ENCODE assay signal across 29 mouse cellular contexts in genomic region chr9:111033717-111034116, GRCm38 (mm10). TPM values are rescaled to one million over a fixed set of nuclear protein-coding genes. Genes with fewer than 3 reads are reported as not detected.
A peak's percentile ranks its signal among the peaks of the same experiment; 100 is the strongest.
DNase-seq lines count a peak whose midpoint lies in the region; ATAC-seq lines count a peak whose summit lies in the region.
"Had no signal": no experiment of that assay in that cellular context is flagged by ENCODE, and none has a peak within 500 bp of the region (broad histone marks: within the 10 kb centered on the region; RNA-seq: fewer than 3 reads in every experiment).

No protein-coding gene starts in this region.

- H3K79me2 ChIP-seq in macrophage (ENCODE audit: inconsistent target): no peaks in the 10 kb centered on the region

- H3K27ac ChIP-seq in macrophage: peak overlapping the region; percentile 40; the same call in 1 of the 2 replicates
- no peak overlapping the region for H3K27ac ChIP-seq in midbrain, embryonic 14.5 days (replicated peaks; ENCODE audit: low read depth, low read length)
- no peak overlapping the region for H3K27ac ChIP-seq in midbrain, embryonic 16.5 days (ENCODE audit: low read length)
- H3K27ac ChIP-seq: embryonic facial prominence, embryonic 13.5 days; embryonic facial prominence, embryonic 15.5 days; forebrain, embryonic 13.5 days; forebrain, embryonic 15.5 days had no signal

- H3K4me2 ChIP-seq in midbrain, embryonic 14.5 days (ENCODE audit: low read length): no peak overlapping the region
- no peak overlapping the region for H3K4me2 ChIP-seq in midbrain, embryonic 16.5 days (ENCODE audit: low read length)
- H3K4me2 ChIP-seq: embryonic facial prominence, embryonic 13.5 days; embryonic facial prominence, embryonic 15.5 days; forebrain, embryonic 13.5 days; forebrain, embryonic 15.5 days had no signal

- H3K36me3 ChIP-seq in macrophage (ENCODE audit: inconsistent target): no peaks in the 10 kb centered on the region
- no peaks in the 10 kb centered on the region for H3K36me3 ChIP-seq in midbrain, embryonic 14.5 days (ENCODE audit: control insufficient read depth, insufficient read depth, low read length)
- H3K36me3 ChIP-seq in midbrain, embryonic 16.5 days (ENCODE audit: control insufficient read depth, insufficient read depth, low read length): no peaks in the 10 kb centered on the region
- H3K36me3 ChIP-seq: embryonic facial prominence, embryonic 13.5 days; embryonic facial prominence, embryonic 15.5 days; forebrain, embryonic 15.5 days; G1E had no signal

- ATAC-seq in common myeloid progenitor, adult 5-6 weeks (replicated peaks; ENCODE audit: low read depth, poor library complexity, severe bottlenecking): peak; percentile 54; the same call in 1 of the 2 replicates
- ATAC-seq in megakaryocyte progenitor cell, adult 5-6 weeks (replicated peaks; ENCODE audit: poor library complexity): peak; percentile 77
- ATAC-seq in midbrain, embryonic 14.5 days (ENCODE audit: low FRiP score, low TSS enrichment): no peak
- no peak for ATAC-seq in midbrain, embryonic 16.5 days
- ATAC-seq: activated CD4-positive, CD25-positive, alpha-beta regulatory T cell, adult 4 months; CD4-positive, CD25-positive, alpha-beta regulatory T cell, adult 4 months; forebrain, embryonic 13.5 days; forebrain, embryonic 15.5 days; forebrain, postnatal 0 days; Patski had no signal

- no peaks in the 10 kb centered on the region for H3K27me3 ChIP-seq in midbrain, embryonic 14.5 days (ENCODE audit: control insufficient read depth, insufficient read depth, low read length)
- no peaks in the 10 kb centered on the region for H3K27me3 ChIP-seq in midbrain, embryonic 16.5 days (ENCODE audit: control insufficient read depth, insufficient read depth, low read depth, low read length)
- H3K27me3 ChIP-seq: CH12.LX; embryonic facial prominence, embryonic 13.5 days; embryonic facial prominence, embryonic 15.5 days; forebrain, embryonic 13.5 days; forebrain, embryonic 15.5 days; Patski had no signal

- H3K9me3 ChIP-seq in midbrain, embryonic 14.5 days (ENCODE audit: control insufficient read depth, low read length): no peaks in the 10 kb centered on the region
- H3K9me3 ChIP-seq in midbrain, embryonic 16.5 days (replicated peaks; ENCODE audit: control insufficient read depth, low read length, poor library complexity, severe bottlenecking): no peaks in the 10 kb centered on the region
- H3K9me3 ChIP-seq: embryonic facial prominence, embryonic 13.5 days; embryonic facial prominence, embryonic 15.5 days; forebrain, embryonic 13.5 days; forebrain, embryonic 15.5 days; G1E had no signal

- no peak for DNase-seq in ovary, adult 18-20 months (ENCODE audit: low spot score)
- DNase-seq in midbrain, embryonic 14.5 days: no peak
- DNase-seq in spleen, postnatal 36 days (ENCODE audit: low spot score in 2 of 2): no peak
- DNase-seq: adrenal gland, adult 8-10 months; adrenal gland, postnatal 14 days; adrenal gland, postnatal 36 days; B cell, adult 2 months; cerebellum, adult 11-12 months; cerebellum, adult 2 months; cerebellum, adult 9-10 months; cerebellum, postnatal 10 days; cerebellum, postnatal 25 days; embryo, embryonic 11 days; forebrain, postnatal 0 days had no signal

- no peak overlapping the region for H3K4me3 ChIP-seq in macrophage (ENCODE audit: inconsistent target)
- no peak overlapping the region for H3K4me3 ChIP-seq in midbrain, embryonic 14.5 days (replicated peaks; ENCODE audit: low read depth, low read length)
- H3K4me3 ChIP-seq in midbrain, embryonic 16.5 days (ENCODE audit: low read depth, low read length): no peak overlapping the region
- H3K4me3 ChIP-seq: embryonic facial prominence, embryonic 13.5 days; embryonic facial prominence, embryonic 15.5 days; erythroblast, embryonic 14.5 days; forebrain, embryonic 13.5 days; forebrain, embryonic 15.5 days had no signal

- 25% methylated on average over 4 of the region's 4 CpGs for WGBS in macrophage (ENCODE audit: missing documents)
- whole genome bisulfite sequencing in midbrain, embryonic 14.5 days: 90% methylated on average over 4 of the region's 4 CpGs
- WGBS in midbrain, embryonic 16.5 days: 89% methylated on average over 4 of the region's 4 CpGs

- H3K4me1 ChIP-seq in midbrain, embryonic 14.5 days (ENCODE audit: control insufficient read depth, insufficient read depth, low read length): no peaks in the 10 kb centered on the region
- H3K4me1 ChIP-seq in midbrain, embryonic 16.5 days (ENCODE audit: control insufficient read depth, insufficient read depth, low read length): no peaks in the 10 kb centered on the region
- H3K4me1 ChIP-seq: embryonic facial prominence, embryonic 13.5 days; embryonic facial prominence, embryonic 15.5 days; forebrain, embryonic 13.5 days; forebrain, embryonic 15.5 days had no signal

- no peak overlapping the region for H3K9ac ChIP-seq in midbrain, embryonic 14.5 days (replicated peaks; ENCODE audit: low read length)
- no peak overlapping the region for H3K9ac ChIP-seq in midbrain, embryonic 16.5 days (ENCODE audit: low read depth, low read length)
- H3K9ac ChIP-seq: embryonic facial prominence, embryonic 13.5 days; embryonic facial prominence, embryonic 15.5 days; forebrain, embryonic 13.5 days; forebrain, embryonic 15.5 days; forebrain, postnatal 0 days had no signal

RNA-seq across cellular contexts. Expression of gene Ltf, which starts 14.6 kb away (rescaled TPM):
- 52.3 and 80.1 TPM in 2 replicates for total RNA-seq in common myeloid progenitor, adult 5-6 weeks (2017)
- total RNA-seq in macrophage (2018; cell fraction: chromatin; rRNA removed): 1 to 10 TPM in 3 of 26 experiments, under 1 TPM in 2, not detected in 21; 0.55 to 4.6 (median 1.3) TPM
- total RNA-seq in macrophage (2018; cell fraction: cytosol; rRNA removed): 1 to 10 TPM in 13 of 26 experiments, under 1 TPM in 12, not detected in 1; 0.11 to 7.7 (median 1.1) TPM
- 10 to 100 TPM in 1 of 26 experiments, 1 to 10 TPM in 19, under 1 TPM in 4, not detected in 2; 0.24 to 10.7 (median 2.4) TPM for total RNA-seq in macrophage (2018; cell fraction: nucleus; rRNA removed)
- polyA plus RNA-seq in macrophage (2018): 1.6 to 15.3 TPM (median 4.9 TPM) in 3 replicates
- 147 and 161 TPM in 2 replicates for total RNA-seq in megakaryocyte progenitor cell, adult 5-6 weeks (2015)
- total RNA-seq in megakaryocyte progenitor cell, adult 5-6 weeks (2017): 168 and 196 TPM in 2 replicates
- 0.24 and 0.51 TPM in 2 replicates for polyA plus RNA-seq in midbrain, embryonic 14.5 days (2014; fragmentation: Nextera tagmentation; extraction: Ambion mirVana)
- 0.45 and 2.4 TPM in 2 replicates for polyA plus RNA-seq in midbrain, embryonic 16.5 days (2015; fragmentation: Nextera tagmentation; extraction: Ambion mirVana)
- polyA plus RNA-seq: activated CD4-positive, CD25-positive, alpha-beta regulatory T cell, adult 4 months; erythroblast, embryonic 14.5 days; forebrain, embryonic 13.5 days; G1E had no signal

RNA-seq across cellular contexts. Expression of gene Ccrl2, which starts 23.6 kb away (rescaled TPM):
- total RNA-seq in common myeloid progenitor, adult 5-6 weeks (2017): 9.6 and 10.5 TPM in 2 replicates
- 100 to 1,000 TPM in 13 of 26 experiments, 10 to 100 TPM in 12, 1 to 10 TPM in 1; 4.7 to 335 (median 104) TPM for total RNA-seq in macrophage (2018; cell fraction: chromatin; rRNA removed)
- total RNA-seq in macrophage (2018; cell fraction: cytosol; rRNA removed): 100 to 1,000 TPM in 18 of 26 experiments, 10 to 100 TPM in 8; 20.3 to 945 (median 250) TPM
- total RNA-seq in macrophage (2018; cell fraction: nucleus; rRNA removed): 100 to 1,000 TPM in 20 of 26 experiments, 10 to 100 TPM in 6; 11.1 to 700 (median 492) TPM
- polyA plus RNA-seq in macrophage (2018): 9.4 to 36.5 TPM (median 19.8 TPM) in 3 replicates
- total RNA-seq in megakaryocyte progenitor cell, adult 5-6 weeks (2015): 2.9 and 4.1 TPM in 2 replicates
- 3.9 and 8.9 TPM in 2 replicates for total RNA-seq in megakaryocyte progenitor cell, adult 5-6 weeks (2017)
- 1.2 and 1.9 TPM in 2 replicates for polyA plus RNA-seq in midbrain, embryonic 14.5 days (2014; fragmentation: Nextera tagmentation; extraction: Ambion mirVana)
- polyA plus RNA-seq in midbrain, embryonic 16.5 days (2015; fragmentation: Nextera tagmentation; extraction: Ambion mirVana): 1.2 and 1.4 TPM in 2 replicates

RNA-seq across cellular contexts. Expression of gene Rtp3, which starts 43.3 kb away (rescaled TPM):
- not detected in 2 replicates for total RNA-seq in common myeloid progenitor, adult 5-6 weeks (2017)
- total RNA-seq in macrophage (2018; cell fraction: chromatin; rRNA removed): not detected
- total RNA-seq in macrophage (2018; cell fraction: cytosol; rRNA removed): not detected
- not detected for total RNA-seq in macrophage (2018; cell fraction: nucleus; rRNA removed)
- polyA plus RNA-seq in macrophage (2018): not detected in 3 replicates
- total RNA-seq in megakaryocyte progenitor cell, adult 5-6 weeks (2015): not detected in 2 replicates
- not detected in 2 replicates for total RNA-seq in megakaryocyte progenitor cell, adult 5-6 weeks (2017)
- not detected in 2 replicates for polyA plus RNA-seq in midbrain, embryonic 14.5 days (2014; fragmentation: Nextera tagmentation; extraction: Ambion mirVana)
- polyA plus RNA-seq in midbrain, embryonic 16.5 days (2015; fragmentation: Nextera tagmentation; extraction: Ambion mirVana): 0.20 TPM in 1 of 2 replicates, not detected in the other
- total RNA-seq: CH12.LX; forebrain, postnatal 0 days had no signal
- polyA plus RNA-seq: activated CD4-positive, CD25-positive, alpha-beta regulatory T cell, adult 4 months; CD4-positive, CD25-positive, alpha-beta regulatory T cell, adult 4 months; embryonic facial prominence, embryonic 15.5 days; erythroblast, embryonic 14.5 days; forebrain, embryonic 11.5 days; forebrain, embryonic 13.5 days; forebrain, embryonic 15.5 days; forebrain, postnatal 0 days; G1E had no signal

Comparison
In these comparisons a context has a peak if more than half of its experiments do, and no peak if none do; other contexts are left out.
1. ATAC-seq: peak in common myeloid progenitor, adult 5-6 weeks (single experiment) and megakaryocyte progenitor cell, adult 5-6 weeks (single experiment); none in midbrain, embryonic 14.5 days (single experiment) and midbrain, embryonic 16.5 days (single experiment).